Mouse (Mus musculus) heart, postnatal 10 days (tissue): ENCODE measurements around the gene Proser3. TPM values are rescaled to one million over a fixed set of nuclear protein-coding genes. Genes with fewer than 3 reads are reported as not detected.
A peak's percentile ranks its signal among the peaks of the same experiment; 100 is the strongest.

ENCODE experiments used
- DNase-seq, 2 experiments: peaks; one replicate each; pipeline ENCODE4 v3.0.0; 2021
- intact Hi-C: fragments of 180-260 bp; cut with DNase I; formaldehyde crosslinking; loops from one replicate; pipeline ENCODE4 v1.15.1; 2025
- total RNA-seq, 2 experiments: library from RNA; stranded (reverse); gene quantifications; 2 replicates each; pipeline ENCODE4 v1.2.3; 2021

The Proser3 gene
- 1 to 10 TPM; 2.7 to 4.8 TPM for total RNA-seq

DNA sequence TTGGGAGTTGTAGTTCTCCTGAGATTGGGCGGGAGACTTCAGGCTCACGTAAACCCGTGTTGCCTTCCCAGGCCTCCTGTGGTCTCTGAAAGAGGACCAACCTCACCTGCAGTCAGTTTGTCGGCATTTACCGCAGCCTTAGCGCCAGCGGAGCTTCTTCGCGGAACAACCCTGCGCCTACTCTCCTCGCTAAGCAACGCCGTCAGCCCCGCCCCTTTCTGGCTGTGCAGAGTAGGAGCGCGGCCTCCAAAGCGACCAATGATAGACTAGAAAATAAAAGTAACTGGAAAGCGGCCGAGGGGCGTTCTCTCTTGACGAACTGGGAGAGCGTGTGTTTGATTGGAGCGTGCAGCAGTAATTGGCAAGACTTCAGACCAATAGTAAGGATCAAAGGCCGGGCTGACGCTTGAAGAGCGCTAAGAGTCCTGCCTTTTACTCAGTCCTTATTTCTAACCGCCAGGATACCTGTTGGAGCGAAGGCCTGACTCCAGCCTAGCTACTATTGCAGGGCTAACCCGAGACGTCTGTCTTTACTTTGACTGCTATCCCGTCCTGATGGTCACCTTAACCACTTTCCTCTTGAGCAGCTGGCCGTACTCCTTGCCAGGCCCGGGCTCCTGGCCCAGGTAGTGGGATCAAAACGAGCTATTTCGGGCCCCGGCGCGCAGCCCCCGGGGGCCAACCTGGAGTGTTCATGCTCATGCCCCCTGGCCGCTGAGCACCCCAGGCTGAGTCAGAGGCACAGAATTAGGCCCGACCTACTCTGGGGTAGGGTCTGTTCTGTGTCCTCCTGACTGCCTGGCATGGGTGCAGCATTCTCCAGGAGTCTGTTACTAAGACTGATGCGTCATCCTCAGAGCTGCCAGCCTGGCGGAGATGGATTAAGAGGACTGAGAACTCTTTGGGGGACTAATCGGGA, at the start of gene Proser3, which contains the start of gene Hspb6:
Proser3 (minus strand) TSS at position 198 of the 919 bp plus-strand sequence.
Hspb6 (plus strand) TSS at position 77 of the 919 bp plus-strand sequence.
- peak; percentile 99 for DNase-seq
- intact Hi-C loops: loop anchor here (5.0 kb wide), 1 partner anchor 180 kb away; no protein-coding TSS in a partner anchor

GRCm38 (mm10) chr7:30600651-30601050, 48.6 kb upstream of the Proser3 start:
- intact Hi-C loops: no loop called here
- DNase-seq: no peak

- intact Hi-C loops: loop anchor here (10.0 kb wide), 1 partner anchor 365 kb away; no protein-coding TSS in a partner anchor
Observed at GRCm38 (mm10) chr7:30599933-30600353, 47.8 kb upstream of the Proser3 start.

DNA sequence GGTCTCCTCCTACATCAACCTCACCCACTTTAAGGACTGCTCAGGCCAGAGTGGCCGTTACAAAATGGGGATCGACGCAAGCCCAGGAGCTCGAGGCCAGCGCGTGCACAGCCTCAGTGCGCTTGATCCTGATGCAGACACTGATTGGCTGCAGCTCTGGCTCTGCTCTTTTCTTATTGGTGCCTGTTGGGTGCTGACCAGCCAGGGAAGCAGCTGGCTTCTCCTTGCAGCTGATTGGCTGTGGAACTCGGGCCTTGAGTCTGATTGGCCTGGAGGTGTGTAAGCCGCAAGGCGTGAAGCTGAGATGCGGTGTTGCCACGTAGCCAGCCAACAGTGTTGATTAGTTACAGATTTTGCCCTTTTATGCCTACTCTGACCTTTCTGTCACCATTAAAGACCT, 46.7 kb upstream of the Proser3 start, which contains the start of gene Zbtb32:
Zbtb32 (minus strand) TSS at position 124 of the 400 bp plus-strand sequence.
- no peak for DNase-seq
- intact Hi-C loops: loop anchor here (10.0 kb wide), 1 partner anchor 366 kb away; no protein-coding TSS in a partner anchor

More at GRCm38 (mm10) chr7:30599933-30600353, 47.8 kb upstream of the Proser3 start:
- peak; percentile 93 for DNase-seq

DNA sequence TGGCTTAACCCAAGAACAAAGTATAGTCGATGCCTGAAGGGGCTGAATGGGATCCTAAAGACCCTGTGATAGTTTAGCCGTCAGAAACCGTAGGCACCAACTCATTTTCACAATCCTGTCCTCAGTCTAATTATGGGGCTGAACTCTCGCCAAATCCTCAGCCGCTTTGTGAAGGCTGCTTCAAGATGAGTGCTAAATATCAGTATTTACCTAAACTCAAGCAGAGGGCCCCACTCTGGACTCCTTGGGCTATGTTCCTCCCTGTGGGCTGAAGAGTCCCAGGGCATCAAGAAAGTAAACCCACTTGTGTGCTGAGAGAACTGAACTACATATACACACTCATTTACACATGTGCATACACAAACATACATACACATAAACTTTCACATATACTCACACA, 44.7 kb upstream of the Proser3 start:
- intact Hi-C loops: loop anchor here (10.0 kb wide), 1 partner anchor 368 kb away; no protein-coding TSS in a partner anchor
- no peak for DNase-seq

DNA sequence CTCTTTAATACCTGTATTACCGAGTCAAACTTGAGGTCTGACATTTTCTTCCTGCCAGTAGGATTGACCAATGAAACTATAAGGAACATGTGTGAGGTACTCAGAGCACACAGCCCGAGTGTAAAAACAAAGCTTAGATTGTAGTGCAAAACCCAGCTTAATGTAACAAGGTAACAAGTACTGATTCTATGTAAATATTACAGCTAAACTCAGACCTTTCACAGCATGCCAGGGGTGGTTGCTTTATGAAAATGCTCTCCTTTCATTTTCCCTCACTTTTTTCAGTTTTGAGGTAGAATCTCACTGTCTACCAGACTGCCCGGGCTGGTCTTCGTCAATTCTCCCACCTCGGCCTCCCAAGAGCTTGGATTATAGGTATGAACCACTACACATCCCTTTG, 44.0 kb upstream of the Proser3 start:
- intact Hi-C loops: loop anchor here (10.0 kb wide), 1 partner anchor 369 kb away; no protein-coding TSS in a partner anchor
- no peak for DNase-seq

DNA sequence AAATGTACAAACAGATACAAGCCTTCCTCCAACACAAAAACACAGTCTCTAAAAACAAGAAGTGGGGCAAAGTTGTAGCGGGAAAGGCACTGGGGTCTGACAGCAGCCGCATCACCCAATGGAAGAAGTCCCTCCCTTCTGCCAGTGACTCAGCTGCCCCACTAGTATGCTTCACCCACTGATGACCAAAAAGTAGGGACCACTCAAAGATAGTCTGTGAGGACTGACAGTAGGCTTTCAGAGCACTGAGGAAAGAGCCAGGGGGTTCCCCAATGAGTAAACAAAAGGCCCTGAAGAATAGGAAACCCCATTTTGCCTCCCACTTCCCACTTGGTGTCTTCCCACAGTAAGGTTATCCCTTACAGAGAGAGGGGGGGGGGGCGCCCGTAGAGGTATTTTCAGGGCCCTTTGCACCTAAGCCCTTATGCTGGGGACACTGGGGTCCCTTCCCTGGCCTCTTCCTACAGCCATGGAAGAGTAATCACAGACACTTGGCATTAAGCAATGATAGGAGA, 42.5 kb upstream of the Proser3 start:
- intact Hi-C loops: loop anchor here (5.0 to 10.0 kb wide), 2 partner anchors 308 to 370 kb away; no protein-coding TSS in a partner anchor
- DNase-seq: no peak

GRCm38 (mm10) chr7:30593579-30594509, 41.7 kb upstream of the Proser3 start:
- no peak for DNase-seq
- intact Hi-C loops: loop anchor here (5.0 to 10.0 kb wide), 2 partner anchors 308 to 371 kb away; no protein-coding TSS in a partner anchor

GRCm38 (mm10) chr7:30592772-30593423, 40.8 kb upstream of the Proser3 start:
- no peak for DNase-seq
- intact Hi-C loops: loop anchor here (5.0 to 10.0 kb wide), 2 partner anchors 309 to 372 kb away; no protein-coding TSS in a partner anchor

DNA sequence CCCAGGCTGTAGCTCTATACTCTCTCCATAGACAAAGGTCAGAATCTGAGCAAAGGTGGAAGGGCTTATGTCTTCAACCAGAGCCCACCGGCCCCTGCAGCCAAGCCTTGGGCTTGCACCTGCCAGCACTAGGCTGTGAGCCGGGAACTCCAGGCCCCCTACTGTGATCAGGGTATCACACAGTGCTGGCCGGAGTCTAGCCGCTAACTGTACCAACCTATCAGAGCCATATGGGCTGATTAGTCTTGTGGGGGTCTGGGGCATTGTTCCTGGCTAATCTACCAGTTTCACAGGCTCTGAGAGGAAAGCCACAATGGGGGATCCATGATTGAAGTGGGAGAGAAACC, 39.5 kb upstream of the Proser3 start:
- DNase-seq: no peak
- intact Hi-C loops: loop anchor here (5.0 to 10.0 kb wide), 2 partner anchors 311 to 373 kb away; no protein-coding TSS in a partner anchor

GRCm38 (mm10) chr7:30590927-30591604, 39.0 kb upstream of the Proser3 start:
- intact Hi-C loops: loop anchor here (5.0 to 10.0 kb wide), 2 partner anchors 311 to 374 kb away; no protein-coding TSS in a partner anchor
- DNase-seq: no peak

- intact Hi-C loops: loop anchor here (1.0 to 10.0 kb wide), 6 partner anchors 19 to 375 kb away; partner anchors contain the start of gene Tmem147
- peak; percentile 88 to 92 for DNase-seq
Observed at GRCm38 (mm10) chr7:30589435-30590301, 37.6 kb upstream of the Proser3 start.

- DNase-seq: peak; percentile 96 to 98
- intact Hi-C loops: loop anchor here (1.0 to 2.0 kb wide), 4 partner anchors 19 to 270 kb away; partner anchors contain the start of gene Tmem147
Observed at GRCm38 (mm10) chr7:30588676-30589434, 36.8 kb upstream of the Proser3 start, which contains the start of gene Kmt2b. TSS of gene Kmt2b (minus strand) at chr7:30588726.

- DNase-seq: peak; percentile 68 to 70
- intact Hi-C loops: loop anchor here (1.0 to 2.0 kb wide), 2 partner anchors 23 to 271 kb away; partner anchors contain the start of gene Igflr1
Observed at GRCm38 (mm10) chr7:30587842-30588667, 36.0 kb upstream of the Proser3 start.

- intact Hi-C loops: loop anchor here (1.0 kb wide), 1 partner anchor 21 kb away; the partner anchor contains the start of gene Igflr1
- no peak for DNase-seq
Observed at GRCm38 (mm10) chr7:30586455-30587020, 34.4 kb upstream of the Proser3 start.
